8 mouse cellular contexts compared by ENCODE assay signal in the genomic region with DNA sequence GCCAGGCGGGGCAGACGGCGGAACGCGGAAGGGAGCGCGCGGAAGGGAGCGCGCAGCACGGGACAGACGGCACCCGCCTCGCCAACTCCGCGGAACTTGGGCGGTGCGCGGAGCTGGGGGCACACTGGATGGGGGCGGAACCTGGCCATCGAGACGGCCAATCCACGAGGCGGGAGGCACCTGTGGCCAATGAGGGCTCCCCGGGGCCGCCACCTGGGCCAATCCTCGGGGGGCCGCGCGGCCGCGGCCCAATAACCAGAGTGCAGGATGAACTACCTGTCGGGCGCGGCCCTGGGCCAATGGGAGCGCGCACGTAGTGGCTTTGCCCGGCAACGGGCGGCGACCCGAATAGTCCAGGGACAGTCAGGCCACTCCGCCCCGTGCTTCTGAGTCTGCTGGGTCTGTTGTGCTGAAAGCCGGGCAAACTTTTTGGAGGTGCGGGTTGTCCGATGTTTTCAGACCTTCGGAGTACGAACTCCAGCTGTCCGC. TPM values are rescaled to one million over a fixed set of nuclear protein-coding genes. Genes with fewer than 3 reads are reported as not detected.
DNase-seq lines count a peak whose midpoint lies in the region; ATAC-seq and TF ChIP-seq lines count a peak whose summit lies in the region.

A gene (minus strand): TSS at position 59 of the 489 bp plus-strand sequence.

- peak within 1 kb of the TSS; percentile 40 for H3K4me3 ChIP-seq in forebrain, embryonic 15.5 days
- peak within 1 kb of the TSS; percentile 48 for H3K4me3 ChIP-seq in layer of hippocampus, adult 2 months
- peak within 1 kb of the TSS; percentile 71 for H3K4me3 ChIP-seq in lung, adult 2 months (replicated peaks; ENCODE audit: extremely low read depth, low read depth, low read length)
- H3K4me3 ChIP-seq in thymus, adult 2 months (ENCODE audit: control insufficient read depth, insufficient read depth, low read length) = peak within 1 kb of the TSS; percentile 70

- peak; percentile 64; the same call in 1 of the 2 replicates for ATAC-seq in forebrain, embryonic 15.5 days (replicated peaks)

- TF ChIP-seq CTCF in layer of hippocampus, adult 2 months (conservative IDR thresholded peaks at IDR 0.05) = no peak
- TF ChIP-seq CTCF in lung, adult 2 months (IDR thresholded peaks at IDR 0.05; ENCODE audit: insufficient read depth, low read length) = no peak
- peak; percentile 6; the same call in 1 of the 2 replicates for TF ChIP-seq CTCF in thymus, adult 2 months (IDR thresholded peaks at IDR 0.05; ENCODE audit: borderline replicate concordance, control insufficient read depth, extremely low read depth, insufficient read depth, low read length, poor library complexity)

- peak within 1 kb of the TSS; percentile 54 for H3K4me2 ChIP-seq in forebrain, embryonic 15.5 days (replicated peaks)

- WGBS in forebrain, embryonic 15.5 days = under 1% methylated on average over 51 of the region's 51 CpGs
- WGBS in lung, adult 2 months = under 1% methylated on average over 51 of the region's 51 CpGs
- WGBS in thymus, adult 2 months = 2% methylated on average over 51 of the region's 51 CpGs

- no peak within 1 kb of the TSS for H3K9ac ChIP-seq in forebrain, embryonic 15.5 days (replicated peaks)

- H3K36me3 ChIP-seq in forebrain, embryonic 15.5 days = no peaks in the 10 kb centered on the region
- no peaks in the 10 kb centered on the region for H3K36me3 ChIP-seq in thymus, adult 2 months (ENCODE audit: control insufficient read depth, insufficient read depth, low read length)

- H3K27me3 ChIP-seq in forebrain, embryonic 15.5 days = peaks cover 64% of the 10 kb centered on the region
- H3K27me3 ChIP-seq in thymus, adult 2 months (ENCODE audit: control insufficient read depth, insufficient read depth, low read length) = peaks cover 4% of the 10 kb centered on the region

- peak; percentile 19; the same call in 1 of the 2 replicates for TF ChIP-seq POLR2A in lung, adult 2 months (IDR thresholded peaks at IDR 0.05; ENCODE audit: borderline replicate concordance, extremely low read depth, low read depth, low read length)
- no peak for TF ChIP-seq POLR2A in thymus, adult 2 months (IDR thresholded peaks at IDR 0.05; ENCODE audit: control insufficient read depth, extremely low read depth, insufficient read depth, low read length, poor library complexity)

- H3K27ac ChIP-seq in forebrain, embryonic 15.5 days (replicated peaks) = no peak within 1 kb of the TSS
- no peak within 1 kb of the TSS for H3K27ac ChIP-seq in layer of hippocampus, adult 2 months
- H3K27ac ChIP-seq in thymus, adult 2 months (ENCODE audit: control insufficient read depth, insufficient read depth, low read length) = no peak within 1 kb of the TSS

- no peaks in the 10 kb centered on the region for H3K9me3 ChIP-seq in forebrain, embryonic 15.5 days

- H3K4me1 ChIP-seq in forebrain, embryonic 15.5 days = peaks cover 12% of the 10 kb centered on the region
- no peaks in the 10 kb centered on the region for H3K4me1 ChIP-seq in lung, adult 2 months (ENCODE audit: control insufficient read depth, insufficient read depth, low read length)
- H3K4me1 ChIP-seq in thymus, adult 2 months (replicated peaks; ENCODE audit: control insufficient read depth, insufficient read depth, low read length) = peaks cover 4% of the 10 kb centered on the region

- peak; percentile 61 to 70 for DNase-seq in B cell, adult 2 months
- DNase-seq in brain, adult 2 months (ENCODE audit: low read depth, low spot score) = peak; percentile 97
- peak; percentile 75 for DNase-seq in heart, postnatal 4 days
- peak in 1 of 2 experiments; percentile 46 for DNase-seq in layer of hippocampus, adult 2 months (ENCODE audit: low spot score in 2 of 2)
- peak; percentile 86 for DNase-seq in lung, adult 2 months
- DNase-seq in ovary, postnatal 10 days (ENCODE audit: low spot score) = peak; percentile 52
- DNase-seq in thymus, adult 2 months = peak; percentile 89

RNA-seq across cellular contexts. Expression of the gene that starts here (rescaled TPM):
- polyA plus RNA-seq in forebrain, embryonic 15.5 days (2015; fragmentation: Nextera tagmentation; extraction: Ambion mirVana) = 62.2 and 69.1 TPM in 2 replicates
- 1 to 10 TPM; 2.0 to 2.1 TPM for total RNA-seq in heart, postnatal 4 days (2021)
- 100 to 1,000 TPM; 158 to 160 TPM for total RNA-seq in layer of hippocampus, adult 2 months (2021)
- 33.1 and 38.1 TPM in 2 replicates for polyA plus RNA-seq in lung, adult 2 months (2012; rRNA removed)
- polyA plus RNA-seq in thymus, adult 2 months (2012; rRNA removed) = 8.5 TPM in 2 replicates

Comparison
In these comparisons a context has a peak if more than half of its experiments do, and no peak if none do; other contexts are left out.
1. RNA of the gene that starts here (total RNA-seq): 158 to 160 TPM in layer of hippocampus, adult 2 months; 2.0 to 2.1 TPM in heart, postnatal 4 days; every median in the first group is over 10 times any median in the second.
2. Peak in every context shown above with its lines, with median percentiles within 50 percentile points of each other: H3K4me3 ChIP-seq.